Mouse (Mus musculus): ENCODE measurements around the gene Slc22a4. TPM values are rescaled to one million over a fixed set of nuclear protein-coding genes. Genes with fewer than 3 reads are reported as not detected.
"Not testable (repeated sequence)": the region's sequence is repeated elsewhere in the genome, so short reads cannot be mapped to it uniquely, and the experiment has no call there.

Slc22a4 gene
- total RNA-seq, 2 experiments from 2014 or later = 1.9 to 2.2 TPM

GRCm38 (mm10) chr11:54007717-54008116 is 20.2 kb downstream of the Slc22a4 start:
- intact Hi-C loops (cut with DNase I) = loop anchor here (10.0 kb wide), 1 partner anchor 527 kb away; no protein-coding TSS in a partner anchor
- DNase-seq = no peak

- intact Hi-C loops (cut with DNase I) = loop anchor here (10.0 kb wide), 1 partner anchor 528 kb away; no protein-coding TSS in a partner anchor
Observed at GRCm38 (mm10) chr11:54006901-54007300, 21.0 kb downstream of the Slc22a4 start.

GRCm38 (mm10) chr11:54006362-54006761 is 21.5 kb downstream of the Slc22a4 start:
- intact Hi-C loops (cut with DNase I) = loop anchor here (10.0 kb wide), 1 partner anchor 528 kb away; no protein-coding TSS in a partner anchor
- not testable (repeated sequence) for DNase-seq

More at GRCm38 (mm10) chr11:54006901-54007300, 21.0 kb downstream of the Slc22a4 start:
- peak; percentile 79 to 82 for DNase-seq

DNA sequence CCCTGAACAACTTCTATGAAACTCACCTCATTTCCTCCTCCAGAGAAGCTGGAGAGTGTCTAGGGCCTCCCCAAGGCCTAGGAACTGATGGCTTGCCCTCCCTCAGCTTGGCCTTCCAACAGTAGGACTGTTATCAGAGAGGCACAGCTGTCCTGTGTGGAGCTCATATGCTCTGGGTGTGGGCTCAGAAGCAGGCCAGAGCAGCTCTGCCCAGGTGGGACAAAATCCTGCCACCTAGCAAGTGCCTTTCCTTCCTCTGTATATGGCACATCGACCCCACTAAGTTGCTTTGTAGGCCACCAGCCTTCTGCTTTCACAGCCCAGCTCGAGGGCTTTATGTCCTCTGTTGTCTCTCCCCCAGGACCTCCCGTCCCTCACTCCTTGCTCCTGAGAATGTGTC is 23.2 kb downstream of the Slc22a4 start:
- no peak for DNase-seq
- intact Hi-C loops (cut with DNase I) = loop anchor here (10.0 kb wide), 1 partner anchor 530 kb away; no protein-coding TSS in a partner anchor

GRCm38 (mm10) chr11:54004221-54004620 is 23.7 kb downstream of the Slc22a4 start:
- intact Hi-C loops (cut with DNase I) = loop anchor here (10.0 kb wide), 1 partner anchor 531 kb away; no protein-coding TSS in a partner anchor
- DNase-seq = peak; percentile 70 to 76

DNA sequence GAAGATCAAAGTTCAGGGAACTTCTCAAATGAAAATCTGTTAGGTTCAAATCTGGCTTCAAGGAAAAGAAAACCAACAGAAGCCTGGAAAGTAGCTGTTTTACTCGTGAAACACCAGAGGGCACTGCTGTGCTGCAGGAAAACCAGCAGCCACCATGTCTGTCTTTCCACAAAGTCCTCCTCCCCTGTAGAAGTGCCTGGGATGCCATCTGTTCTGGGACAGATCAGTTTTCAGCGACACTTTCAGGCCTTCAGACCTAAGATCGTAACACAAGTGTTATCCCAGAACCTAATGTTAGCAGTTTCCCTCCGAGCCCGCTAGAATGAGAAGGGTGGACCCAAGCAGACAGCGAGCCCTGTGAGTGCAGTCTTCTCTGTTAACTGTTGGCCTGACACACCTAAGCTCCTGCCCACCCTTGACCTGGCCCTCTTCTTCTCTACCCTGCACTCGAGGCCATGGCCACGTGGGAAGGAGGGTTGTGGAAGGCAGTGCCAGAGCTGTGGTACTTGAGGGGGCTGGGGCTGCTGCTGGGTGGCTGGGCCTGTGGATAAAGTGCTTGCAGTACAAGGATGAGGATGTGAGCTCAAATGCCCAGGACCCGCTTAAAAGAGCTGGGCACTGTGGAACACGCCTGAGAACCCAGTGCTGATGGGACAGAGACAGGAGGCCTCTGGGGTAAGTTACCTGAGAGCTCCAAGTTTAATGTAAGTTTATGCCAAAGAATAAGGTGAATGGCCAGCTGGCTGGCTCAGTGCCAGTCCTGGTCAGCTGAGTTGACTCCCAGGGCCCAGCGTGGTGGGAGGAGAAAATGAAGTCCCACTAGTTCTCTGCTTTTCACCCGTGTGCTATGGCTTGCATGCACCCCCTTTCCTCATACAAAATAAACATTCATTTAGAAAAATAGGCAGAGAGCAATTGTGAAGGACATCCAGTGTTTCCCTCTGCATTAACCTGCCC is 24.9 kb downstream of the Slc22a4 start:
- peak; percentile 65 to 85 for DNase-seq
- intact Hi-C loops (cut with DNase I) = loop anchor here (1.0 to 10.0 kb wide), 5 partner anchors 26 to 532 kb away; partner anchors contain the start of gene Slc22a4

- peak; percentile 61 to 74 for DNase-seq
- intact Hi-C loops (cut with DNase I) = loop anchor here (1.0 to 10.0 kb wide), 5 partner anchors 27 to 533 kb away; partner anchors contain the start of gene Slc22a4
Observed at GRCm38 (mm10) chr11:54002147-54002760, 25.6 kb downstream of the Slc22a4 start.

DNA sequence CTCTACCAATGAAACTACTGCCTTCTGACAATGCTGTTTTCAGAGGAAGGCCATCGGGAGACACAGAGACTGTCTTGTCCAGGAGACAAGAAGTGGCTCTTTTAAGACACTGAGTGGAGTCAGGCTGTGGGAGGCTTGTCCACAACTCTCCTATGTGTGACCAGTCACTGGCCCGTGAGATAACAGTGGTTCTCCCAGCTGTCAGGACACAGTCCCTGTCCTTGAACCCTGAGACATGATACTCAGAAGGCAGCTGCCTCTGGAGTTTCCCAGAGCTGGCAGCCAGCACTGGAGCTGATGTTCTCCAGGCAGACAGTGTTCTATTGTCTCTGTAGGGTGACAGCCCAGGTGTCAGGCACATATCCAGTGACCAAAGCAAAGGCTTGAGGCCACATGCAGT is 30.2 kb downstream of the Slc22a4 start:
- intact Hi-C loops (cut with DNase I) = no loop called here
- DNase-seq = no peak

- no peak for DNase-seq
- intact Hi-C loops (cut with DNase I) = no loop called here
Observed at GRCm38 (mm10) chr11:53992264-53992663, 35.6 kb downstream of the Slc22a4 start.

GRCm38 (mm10) chr11:53989232-53989631 is 38.7 kb downstream of the Slc22a4 start:
- DNase-seq = no peak
- intact Hi-C loops (cut with DNase I) = loop anchor here (5.0 kb wide), 1 partner anchor 57 kb away; no protein-coding TSS in a partner anchor

DNA sequence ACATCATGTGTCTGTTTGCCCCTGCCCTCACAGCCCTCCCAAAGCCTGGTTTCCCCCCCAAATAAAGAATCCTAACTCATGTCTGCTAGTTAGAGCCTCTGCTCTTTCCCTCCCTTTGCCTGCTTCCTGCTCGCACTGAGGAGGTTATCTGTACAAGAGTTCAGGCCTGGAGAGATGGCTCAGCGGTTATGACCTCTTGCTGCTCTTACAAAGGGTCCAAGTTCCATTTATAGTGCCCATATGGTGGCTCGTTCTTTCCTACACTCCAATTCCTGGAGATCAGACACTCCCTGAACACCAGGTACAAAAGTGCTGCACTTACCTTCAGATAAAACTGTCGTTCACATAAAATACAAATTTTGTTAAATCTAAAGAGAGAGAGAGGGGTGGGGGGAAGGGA is 39.8 kb downstream of the Slc22a4 start:
- intact Hi-C loops (cut with DNase I) = loop anchor here (5.0 kb wide), 1 partner anchor 56 kb away; no protein-coding TSS in a partner anchor
- DNase-seq = no peak

- no peak for DNase-seq
- intact Hi-C loops (cut with DNase I) = no loop called here
Observed at GRCm38 (mm10) chr11:53981396-53981795, 46.5 kb downstream of the Slc22a4 start.

GRCm38 (mm10) chr11:53979788-53980621 is 47.9 kb downstream of the Slc22a4 start, which contains the start of gene Slc22a21:
Slc22a21 (minus strand) TSS chr11:53980332.
- intact Hi-C loops (cut with DNase I) = loop anchor here (5.0 kb wide), 1 partner anchor 238 kb away; no protein-coding TSS in a partner anchor
- peak; percentile 70 to 81 for DNase-seq

- DNase-seq = not testable (repeated sequence)
- intact Hi-C loops (cut with DNase I) = loop anchor here (5.0 kb wide), 1 partner anchor 237 kb away; no protein-coding TSS in a partner anchor
Observed at GRCm38 (mm10) chr11:53979456-53979787, 48.5 kb downstream of the Slc22a4 start.

- intact Hi-C loops (cut with DNase I) = loop anchor here (1.0 to 5.0 kb wide), 2 partner anchors 87 to 235 kb away; no protein-coding TSS in a partner anchor
Observed at GRCm38 (mm10) chr11:53977672-53978071, 50.2 kb downstream of the Slc22a4 start.

DNA sequence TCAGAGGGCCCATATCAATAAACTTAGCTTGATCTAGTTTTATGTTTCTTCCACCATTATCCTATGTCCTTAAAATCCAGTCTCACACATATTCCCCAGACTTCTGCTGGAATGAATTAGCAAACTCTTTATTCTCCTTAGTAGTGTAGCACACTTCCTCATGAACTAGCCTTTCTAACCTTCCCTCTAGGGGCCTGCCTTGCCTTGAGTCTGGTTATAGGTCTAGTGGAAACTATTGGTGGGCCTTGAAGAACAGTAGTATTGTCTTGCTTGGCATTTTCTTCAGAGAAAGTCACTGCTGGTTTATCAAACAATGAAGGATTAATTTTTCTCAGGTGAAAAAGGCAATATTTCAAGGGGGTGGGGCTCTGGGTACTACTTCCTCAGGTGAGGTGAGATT is 52.3 kb downstream of the Slc22a4 start:
- intact Hi-C loops (cut with DNase I) = loop anchor here (5.0 kb wide), 1 partner anchor 233 kb away; no protein-coding TSS in a partner anchor
- no peak for DNase-seq

More at GRCm38 (mm10) chr11:53977672-53978071, 50.2 kb downstream of the Slc22a4 start:
- no peak for DNase-seq

- DNase-seq = peak in 1 of 2 experiments; percentile 10
- intact Hi-C loops (cut with DNase I) = no loop called here
Observed at GRCm38 (mm10) chr11:53958984-53959383, 68.9 kb downstream of the Slc22a4 start.

DNA sequence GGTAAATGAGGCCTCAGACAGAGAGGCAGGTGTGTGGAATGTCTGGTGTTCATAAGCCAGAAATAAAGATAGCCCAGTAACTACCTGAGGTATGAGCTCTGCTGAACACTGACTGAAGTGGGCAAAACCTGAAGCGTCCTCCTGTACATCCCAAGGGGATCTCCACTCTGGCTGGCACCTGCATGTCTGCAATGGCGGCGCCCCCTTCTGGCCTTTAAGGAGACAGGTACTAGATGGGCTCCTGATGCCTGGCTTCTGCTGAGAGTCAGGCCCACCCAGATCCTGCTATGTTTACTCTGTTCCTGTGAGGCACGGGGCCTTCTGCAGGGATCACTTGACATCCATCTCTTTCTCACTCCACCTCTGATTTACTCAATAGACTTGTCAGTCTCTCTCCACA is 69.7 kb downstream of the Slc22a4 start:
- DNase-seq = peak in 1 of 2 experiments; percentile 15

GRCm38 (mm10) chr11:53956636-53957035 is 71.3 kb downstream of the Slc22a4 start:
- intact Hi-C loops (cut with DNase I) = no loop called here
- no peak for DNase-seq

More for the DNA sequence above, 69.7 kb downstream of the Slc22a4 start:
- intact Hi-C loops (cut with DNase I) = not testable (repeated sequence)

All from heart, postnatal 10 days (tissue).